Mouse (Mus musculus) retina, postnatal 7 days (tissue): Measurements from ENCODE around the gene 4930519P11Rik.

Experiments
- DNase-seq: peaks from one replicate; pipeline ENCODE4 v3.0.0-alpha.2; 2012; ENCODE audit warnings: low read depth, low spot score

Gene 4930519P11Rik

DNA sequence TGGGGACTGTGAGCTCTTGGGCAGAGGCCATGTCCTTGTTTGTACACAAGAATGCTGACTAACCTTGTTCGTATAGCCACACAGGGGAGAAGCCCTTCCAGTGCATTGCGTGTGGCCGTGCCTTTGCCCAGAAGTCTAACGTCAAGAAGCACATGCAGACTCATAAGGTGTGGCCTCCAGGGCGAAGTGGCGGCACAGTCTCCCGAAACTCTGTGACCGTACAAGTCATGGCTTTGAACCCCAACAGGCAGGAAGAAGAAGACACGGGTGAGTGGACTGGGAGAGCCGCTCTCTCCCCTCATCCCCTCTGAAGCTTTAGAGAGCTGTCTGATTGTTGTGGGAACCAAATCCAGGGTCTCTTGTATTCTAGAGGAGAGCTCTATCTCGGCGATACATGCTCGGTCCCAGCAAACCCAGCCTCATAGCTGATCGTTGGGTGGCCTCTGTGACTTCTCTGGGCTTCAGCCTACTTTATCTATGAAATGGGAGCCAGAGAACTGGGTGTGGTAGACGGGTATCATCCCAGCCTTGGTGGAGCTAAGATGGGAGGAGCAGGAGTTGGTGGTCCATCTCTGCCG is 19.1 kb upstream of the 4930519P11Rik start:
- no peak for DNase-seq

DNA sequence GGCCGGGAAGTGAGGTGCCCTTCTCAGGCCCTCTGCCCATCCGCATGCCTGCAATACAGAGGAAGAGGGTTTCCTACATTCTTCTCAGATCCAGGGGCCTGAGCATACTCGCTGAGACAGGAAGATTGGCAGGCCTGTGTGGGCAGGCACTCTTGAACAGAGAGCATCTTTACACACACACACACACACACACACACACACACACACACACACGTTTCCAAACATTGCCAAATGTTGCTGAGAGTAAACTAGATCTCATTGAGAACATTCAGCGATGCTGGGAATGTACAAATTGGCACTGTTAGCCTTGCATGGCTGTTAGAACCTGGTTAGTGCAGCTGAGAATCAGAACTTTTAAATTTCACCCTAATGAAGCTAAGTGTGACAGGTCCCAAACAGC is 17.3 kb upstream of the 4930519P11Rik start:
- no peak for DNase-seq

DNA sequence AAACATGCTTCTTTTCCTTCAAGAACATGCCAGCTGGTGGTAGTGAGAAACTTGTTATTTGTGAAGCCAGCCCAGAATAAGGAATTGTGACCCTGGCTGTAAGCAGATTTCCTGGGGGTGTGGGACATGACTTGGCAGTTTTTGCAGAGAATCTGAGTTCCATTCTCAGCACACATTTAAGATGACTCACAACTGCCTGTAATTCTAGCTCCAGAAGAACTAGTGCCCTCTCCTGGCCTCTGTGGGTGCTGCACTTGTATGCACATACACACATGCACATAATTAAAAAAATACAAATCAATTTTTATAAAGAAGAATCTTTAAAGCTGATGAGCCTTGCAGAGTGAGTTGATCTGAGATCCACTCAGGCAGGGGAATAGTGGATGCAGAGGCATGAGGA is 10.9 kb upstream of the 4930519P11Rik start:
- no peak for DNase-seq

DNA sequence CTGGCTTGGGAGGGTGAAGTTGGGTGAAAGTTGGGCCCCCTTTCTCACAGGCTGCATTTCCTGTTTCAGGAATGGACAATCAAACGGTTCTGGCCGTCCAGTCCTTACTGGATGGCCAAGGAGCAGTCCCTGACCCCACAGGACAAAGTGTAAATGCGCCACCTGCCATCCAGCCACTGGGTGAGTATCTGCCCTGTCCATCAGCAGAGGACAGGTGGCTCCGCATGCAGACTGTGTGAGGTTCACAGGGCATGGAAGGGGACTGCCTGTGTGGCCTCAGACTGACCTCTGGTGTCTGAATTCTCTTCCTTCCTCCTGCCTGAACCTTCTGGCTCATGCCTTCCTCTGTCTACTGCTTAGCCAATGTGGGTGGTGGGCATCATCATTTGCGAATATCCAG is 8.4 kb upstream of the 4930519P11Rik start:
- no peak for DNase-seq

DNA sequence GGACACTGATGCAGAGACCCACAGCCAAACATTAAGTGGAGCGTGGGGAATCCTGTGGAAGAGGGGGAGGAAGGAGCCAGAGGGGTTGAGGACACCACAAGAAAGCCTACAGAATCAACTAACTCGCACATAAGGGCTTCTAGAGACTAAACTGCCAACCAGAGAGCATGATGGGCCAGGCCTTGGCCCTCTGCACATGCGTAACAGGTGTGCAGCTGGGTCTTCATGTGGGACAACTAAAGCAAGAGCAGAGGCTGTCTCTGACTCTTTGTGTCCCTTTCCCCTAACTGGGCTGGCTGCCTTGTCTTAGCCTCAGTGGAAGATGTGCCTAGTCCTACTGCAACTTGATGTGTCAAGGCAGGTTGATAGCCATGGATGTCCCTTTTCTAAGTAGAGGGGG is 3.8 kb upstream of the 4930519P11Rik start:
- DNase-seq, result no peak

DNA sequence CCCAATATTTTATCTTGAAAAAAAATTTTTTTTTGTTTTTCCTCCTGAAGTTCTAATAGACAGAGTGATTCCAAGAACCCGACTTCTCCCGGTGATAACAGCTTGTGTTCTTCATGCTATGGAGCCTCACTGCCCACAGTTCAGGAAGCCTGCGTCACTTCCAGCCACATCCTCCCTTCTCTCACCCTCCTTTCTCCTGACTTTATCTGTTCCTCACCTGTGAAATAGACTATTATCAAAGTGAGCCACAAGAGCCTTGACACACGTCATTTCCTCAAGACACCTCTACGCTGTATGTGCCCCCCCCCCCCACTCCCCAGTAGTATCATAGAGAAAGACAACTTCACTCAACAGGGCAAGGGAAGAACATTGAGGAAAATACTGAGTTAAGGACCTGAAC is 2.4 kb upstream of the 4930519P11Rik start:
- DNase-seq, result no peak

DNA sequence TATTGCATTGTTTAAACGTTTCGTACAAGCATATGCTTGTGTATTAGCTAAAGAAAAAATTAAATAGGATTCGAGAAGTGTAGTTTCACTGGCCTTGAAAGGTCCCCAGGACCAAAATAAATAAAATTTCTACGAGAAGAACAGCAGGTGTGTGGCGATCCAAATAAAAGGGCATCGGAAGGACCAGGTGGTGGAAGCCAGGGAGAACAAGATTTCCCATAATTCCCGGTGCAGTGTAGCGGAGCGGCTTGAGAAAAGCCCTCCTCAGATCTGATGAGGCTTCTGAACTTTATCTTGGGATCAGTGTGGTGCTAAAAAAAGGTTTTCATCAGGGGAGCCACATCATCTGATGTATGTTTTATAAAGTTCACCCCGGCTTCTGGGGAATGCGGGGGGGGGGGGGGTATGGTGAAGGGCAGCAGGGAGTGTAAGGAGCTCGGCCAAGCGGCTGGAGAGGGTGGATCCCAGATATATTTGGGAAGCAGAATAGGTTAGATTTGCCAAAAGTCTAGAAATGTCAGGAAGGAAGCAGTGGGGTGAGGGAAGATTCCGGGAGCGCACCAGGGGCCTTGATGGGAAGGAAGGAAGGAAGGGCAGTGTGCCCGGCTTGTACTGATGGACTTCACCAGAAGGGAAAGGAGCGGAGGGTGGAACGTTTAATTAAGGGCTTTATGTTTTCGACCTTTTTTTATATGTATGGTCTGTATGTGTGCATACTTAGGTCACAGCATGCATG is 1.8 kb upstream of the 4930519P11Rik start:
- DNase-seq, result no peak

DNA sequence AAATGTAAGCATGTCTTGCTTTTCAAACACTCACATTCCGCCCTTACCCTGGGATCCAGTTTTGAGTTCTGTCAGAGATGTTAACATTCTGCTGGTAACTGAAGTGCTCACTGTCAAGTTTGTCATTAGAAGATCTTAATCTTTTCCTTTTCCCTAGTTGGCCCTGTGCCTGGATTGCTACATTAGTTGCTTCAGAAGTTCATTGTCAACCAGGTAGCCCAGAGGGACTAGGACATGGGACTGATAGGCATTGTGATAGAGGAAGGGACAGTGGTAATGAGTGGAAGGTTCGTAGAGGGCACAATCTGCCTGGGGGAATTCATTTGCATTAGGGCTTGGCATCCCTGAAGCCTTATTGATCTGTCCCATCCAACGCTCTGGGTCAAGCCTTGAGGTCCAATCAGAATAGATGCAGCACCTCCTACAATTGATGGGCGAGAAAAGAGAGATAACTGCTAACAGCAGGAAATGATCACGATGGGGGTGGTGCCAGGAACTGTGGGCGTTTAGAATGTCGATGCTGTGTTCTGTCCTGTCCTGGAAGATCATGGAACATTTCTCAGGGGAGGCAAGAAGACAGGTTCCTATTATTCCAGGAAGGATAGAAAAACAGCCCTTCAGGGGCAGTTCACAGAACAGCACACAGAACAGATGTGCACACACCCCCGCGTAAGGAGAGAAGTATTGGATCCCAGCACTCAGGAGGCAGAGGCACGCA is 4.0 kb downstream of the 4930519P11Rik start:
- no peak for DNase-seq

DNA sequence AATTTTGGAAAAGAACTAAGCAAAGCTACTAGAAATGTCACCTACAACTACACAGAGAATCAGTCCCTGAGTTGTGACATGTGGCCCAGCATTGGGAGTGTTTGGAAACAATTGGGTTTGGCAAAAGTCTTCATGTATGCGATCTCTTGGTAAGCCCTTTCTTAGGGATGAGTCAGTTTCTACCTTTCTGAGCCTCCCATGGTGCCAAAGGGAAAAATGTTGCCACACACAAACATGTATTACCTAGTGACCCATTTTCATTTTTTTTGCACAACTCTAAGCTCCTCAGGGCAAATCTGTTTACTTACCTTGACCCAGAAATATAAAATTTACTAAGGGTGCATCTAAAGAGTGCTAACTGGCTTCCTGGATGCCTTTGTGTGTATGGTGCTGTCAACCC is 6.3 kb downstream of the 4930519P11Rik start:
- no peak for DNase-seq

DNA sequence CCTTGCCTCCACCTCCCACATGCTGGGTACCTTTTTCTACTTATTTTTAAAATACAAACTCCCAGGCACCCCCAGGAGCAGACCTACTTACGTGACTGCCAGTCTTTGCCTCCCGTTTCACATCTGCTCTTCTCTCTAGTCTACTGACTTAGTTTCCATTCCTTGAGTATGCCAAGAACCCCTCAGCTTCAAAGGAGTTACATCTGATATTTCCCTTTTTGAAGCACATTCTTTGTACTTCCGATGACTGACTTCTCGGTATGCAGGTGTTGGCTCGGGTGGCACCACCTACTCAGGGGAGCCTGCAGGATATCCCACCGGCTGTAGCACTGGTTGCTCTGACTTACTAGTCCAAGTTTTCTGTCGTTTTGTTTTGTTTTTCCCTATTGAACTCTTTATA is 9.1 kb downstream of the 4930519P11Rik start:
- DNase-seq, result no peak

DNA sequence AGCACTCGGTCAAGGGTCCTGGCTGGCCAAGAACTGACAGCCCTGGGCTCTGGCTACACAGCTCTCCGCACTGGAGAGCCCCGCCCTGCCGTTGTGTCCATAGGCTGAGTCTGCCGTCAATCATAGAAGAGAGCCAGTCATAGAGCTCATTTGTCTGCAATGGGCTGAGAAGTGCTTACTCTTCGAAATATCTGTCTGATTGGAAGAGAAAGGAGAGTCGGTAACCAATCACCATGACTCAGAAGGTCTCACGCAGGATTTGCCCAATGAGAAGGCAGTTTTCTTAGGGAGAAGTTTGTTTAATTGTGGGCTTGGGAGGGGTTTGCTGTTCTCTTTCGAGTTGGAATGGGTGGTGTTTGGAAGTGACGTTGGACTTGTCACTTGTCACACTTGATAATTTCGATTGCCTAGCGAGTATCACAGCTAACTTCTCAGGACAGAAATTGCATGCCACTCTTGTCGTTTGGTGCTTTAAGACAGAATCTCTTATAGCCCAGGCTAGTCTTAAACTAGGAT is 9.5 kb downstream of the 4930519P11Rik start, which contains the start of gene Pxmp4:
Gene Pxmp4 (minus strand): TSS at position 71 of the 516 bp plus-strand sequence.
- DNase-seq, result peak; percentile 95

DNA sequence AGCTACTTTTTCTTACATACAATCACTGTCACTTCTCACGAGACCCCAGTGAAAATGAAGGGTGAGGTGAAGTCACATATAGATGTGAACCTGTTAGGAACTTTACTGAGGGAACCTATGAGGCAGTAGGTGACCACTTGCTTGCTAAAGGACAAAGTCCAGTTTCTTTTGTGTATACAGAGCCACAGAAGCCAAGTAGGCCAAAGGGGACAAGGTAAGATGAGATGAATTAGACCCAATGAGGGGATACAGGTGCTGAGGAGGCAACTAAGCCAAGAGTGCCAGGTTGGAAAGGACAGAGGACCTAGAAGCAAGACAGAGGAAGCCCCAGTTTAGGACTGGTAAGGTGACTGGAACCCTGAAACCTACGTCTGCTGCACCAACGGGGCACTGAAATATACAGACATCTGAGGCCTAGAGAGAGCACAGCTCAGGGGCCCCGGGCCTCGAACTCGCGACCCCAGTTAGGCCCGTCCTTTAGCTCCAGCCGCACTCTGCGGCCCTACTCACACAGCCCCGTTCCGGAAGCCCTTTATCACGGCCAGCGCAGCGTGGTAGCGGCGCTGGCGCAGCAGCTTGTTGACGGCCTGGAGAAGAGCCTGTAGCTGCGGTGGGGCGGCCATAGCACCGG is 10.1 kb downstream of the 4930519P11Rik start:
- no peak for DNase-seq

DNA sequence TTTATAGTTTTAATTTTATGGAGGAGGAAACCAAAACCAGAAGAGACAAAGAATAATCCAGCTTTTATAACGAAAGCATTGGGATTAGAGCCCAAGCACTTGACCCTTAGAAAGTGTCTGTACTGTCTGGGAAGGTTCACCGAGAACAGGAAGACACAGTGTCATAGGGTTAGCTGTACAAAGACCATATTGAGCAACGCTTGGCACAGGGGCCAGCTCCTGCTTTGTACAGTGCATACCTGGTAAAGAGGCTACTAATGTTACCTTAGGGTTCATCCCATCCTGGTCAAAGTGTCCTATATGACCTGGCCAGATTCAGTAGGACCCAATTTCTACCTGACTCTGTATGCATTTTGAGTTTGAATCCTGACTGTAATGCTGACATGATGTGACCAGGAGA is 11.9 kb downstream of the 4930519P11Rik start:
- DNase-seq, result no peak

DNA sequence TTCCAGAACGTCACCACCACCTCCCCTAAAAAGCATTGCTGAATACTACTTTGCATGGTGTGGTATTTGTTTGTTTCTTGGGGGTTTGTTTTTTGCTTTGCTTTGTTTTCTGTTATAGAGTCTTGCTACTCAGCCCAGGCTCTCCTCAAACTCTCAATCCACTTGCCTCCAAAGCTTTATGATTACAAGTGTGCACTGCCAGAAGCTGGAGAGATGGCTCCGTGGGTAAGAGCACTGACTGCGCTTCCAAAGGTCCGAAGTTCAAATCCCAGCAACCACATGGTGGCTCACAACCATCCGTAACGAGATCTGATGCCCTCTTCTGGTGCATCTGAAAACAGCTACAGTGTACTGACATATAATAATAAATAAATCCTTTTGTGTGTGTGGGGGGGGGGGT is 12.7 kb downstream of the 4930519P11Rik start:
- DNase-seq, result no peak

DNA sequence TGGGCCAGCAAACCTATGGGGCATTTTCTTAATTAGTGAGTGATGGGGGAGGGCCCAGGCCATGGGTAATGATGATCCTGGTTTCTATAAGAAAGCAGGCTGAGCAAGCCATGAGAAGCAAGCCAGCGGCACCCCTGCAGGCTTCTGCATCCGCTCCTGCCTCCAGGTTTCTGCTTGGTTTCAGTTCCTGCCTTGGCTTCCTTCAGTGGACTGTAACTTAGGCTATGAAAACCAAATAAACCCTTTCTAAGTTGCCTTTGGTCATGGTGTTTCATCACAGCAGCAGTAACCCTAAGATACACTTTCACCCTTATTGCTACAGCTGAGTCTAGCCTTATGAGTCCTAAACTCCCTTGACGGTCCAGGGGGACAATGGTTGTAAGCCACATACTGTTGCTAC is 15.8 kb downstream of the 4930519P11Rik start:
- DNase-seq, result no peak

DNA sequence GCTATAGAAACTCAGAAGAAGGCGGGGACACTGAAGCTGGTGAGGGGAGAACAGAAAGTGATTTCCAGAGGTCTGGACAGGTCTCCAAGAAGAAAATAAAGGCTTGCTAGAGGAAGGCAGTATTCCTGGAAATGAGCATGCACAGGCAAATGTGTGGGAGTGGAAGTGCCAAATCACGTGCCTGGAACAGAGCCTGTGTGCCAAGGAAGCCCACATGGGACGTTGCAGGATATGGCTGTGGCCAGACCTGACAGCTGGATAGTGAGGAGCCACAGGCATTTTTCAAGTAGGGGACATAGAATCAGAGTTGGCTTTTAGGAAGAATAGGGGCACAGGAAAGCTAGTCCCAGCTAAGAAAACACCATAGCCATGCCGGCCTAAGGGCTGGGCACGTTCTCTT is 17.5 kb downstream of the 4930519P11Rik start:
- DNase-seq, result no peak

DNA sequence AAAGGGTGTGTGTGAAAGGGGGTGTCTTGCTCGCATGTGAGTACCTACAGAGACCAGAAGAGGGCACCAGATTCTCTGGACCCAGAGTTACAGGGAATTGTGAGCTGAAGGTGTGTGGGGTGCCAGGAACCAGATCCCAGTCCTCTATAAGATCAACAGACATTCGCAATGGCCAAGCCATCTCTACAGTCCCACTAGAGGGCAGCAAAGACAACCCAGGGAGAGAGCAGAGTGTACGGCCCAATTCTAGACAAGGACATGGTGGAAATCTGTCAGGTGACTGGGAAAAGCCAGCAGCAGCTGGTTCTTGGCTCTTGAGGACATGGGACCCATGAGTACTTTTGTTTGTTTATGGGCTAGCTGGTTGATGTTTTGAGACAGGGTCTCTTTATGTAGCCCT is 20.2 kb downstream of the 4930519P11Rik start:
- peak; percentile 48 for DNase-seq

DNA sequence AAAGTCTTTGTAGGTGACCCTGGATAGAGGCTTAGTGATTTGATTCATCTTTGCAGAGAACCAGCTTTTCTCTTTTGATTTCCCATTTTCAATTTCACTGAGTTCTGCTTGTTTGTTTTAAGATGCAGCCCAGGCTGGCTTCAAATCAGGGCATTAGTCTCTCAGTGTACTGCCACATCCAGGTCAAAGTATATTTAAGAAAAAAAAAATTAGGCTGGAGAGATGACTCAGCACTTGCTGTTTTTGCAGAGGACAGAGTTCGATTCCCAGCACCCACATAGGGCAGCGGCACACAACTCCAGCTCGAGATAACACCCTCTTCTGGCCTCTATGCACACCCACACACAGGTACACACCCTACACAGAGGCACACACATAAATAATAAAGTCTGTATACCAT is 22.0 kb downstream of the 4930519P11Rik start:
- no peak for DNase-seq

DNA sequence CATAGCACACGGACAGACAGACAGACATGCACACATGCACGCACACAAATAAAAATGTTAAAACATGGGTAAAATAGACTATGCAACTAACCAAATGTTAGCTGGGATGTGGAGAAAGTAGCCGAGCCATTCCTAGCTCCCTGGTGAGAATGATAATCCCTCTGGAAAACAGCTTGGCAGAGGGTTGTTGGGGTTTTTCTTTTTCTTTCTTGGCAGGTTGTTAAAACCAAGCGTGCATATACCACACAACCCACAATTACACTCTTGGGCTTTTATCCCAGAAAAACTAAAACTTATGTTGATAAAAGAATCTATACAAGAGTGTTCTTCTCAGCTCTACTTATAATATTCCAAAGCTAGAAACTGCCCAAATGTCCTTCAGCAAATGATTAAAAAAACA is 24.2 kb downstream of the 4930519P11Rik start:
- no peak for DNase-seq

DNA sequence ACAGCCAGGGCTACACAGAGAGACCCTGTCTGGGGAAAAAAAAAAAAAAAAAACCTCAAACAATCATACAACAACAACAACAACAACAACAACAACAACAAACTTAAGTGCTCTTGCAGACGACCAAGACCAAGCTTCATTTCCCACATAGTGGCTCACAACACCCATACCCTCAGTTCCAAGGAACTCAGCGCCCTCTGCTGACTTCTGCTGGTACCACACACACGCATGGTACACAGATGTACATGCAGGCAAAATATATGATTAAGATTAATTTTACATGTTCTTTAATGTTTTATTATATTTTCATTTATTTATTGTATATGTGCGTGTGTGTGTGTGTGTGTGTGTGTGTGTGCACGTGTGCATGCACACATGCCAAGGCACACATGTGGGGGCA is 26.8 kb downstream of the 4930519P11Rik start:
- no peak for DNase-seq

DNA sequence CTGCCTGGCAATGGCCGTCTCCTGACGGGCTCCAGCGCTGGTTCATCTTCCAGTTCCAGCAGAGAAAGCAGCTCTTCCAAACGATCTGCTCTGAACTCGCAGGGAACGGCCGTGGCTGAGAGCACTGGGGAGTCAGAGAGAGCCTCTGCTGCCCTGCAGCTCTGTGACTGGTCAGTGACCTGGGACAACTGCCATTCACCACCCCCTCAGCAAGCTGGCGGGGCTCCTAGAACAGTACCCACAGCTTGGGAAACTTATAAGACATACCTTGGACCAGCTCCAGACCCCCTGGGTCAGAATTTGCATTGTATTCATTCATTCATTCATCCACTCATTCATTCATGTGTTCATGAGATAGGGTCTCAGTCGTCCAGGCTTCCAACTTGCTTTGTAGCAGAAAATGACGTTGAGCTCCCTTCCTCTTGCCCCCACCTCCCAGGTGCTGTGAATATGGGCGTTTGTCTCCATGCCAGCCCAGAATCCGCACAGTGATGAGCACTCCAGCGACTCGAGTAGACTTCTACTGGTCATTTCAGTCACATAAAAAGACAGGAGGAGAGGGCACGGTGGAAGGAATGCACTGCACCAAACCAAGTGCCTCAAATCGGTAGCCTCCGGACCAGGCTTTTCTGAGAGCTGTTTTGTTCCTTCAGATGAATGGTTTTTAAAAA is 28.2 kb downstream of the 4930519P11Rik start:
- DNase-seq, result no peak
